Mouse (Mus musculus) liver, embryonic 16.5 days (tissue): Measurements from ENCODE around the gene Gm11146. TPM values are rescaled to one million over a fixed set of nuclear protein-coding genes. Genes with fewer than 3 reads are reported as not detected.
A peak's percentile ranks its signal among the peaks of the same experiment; 100 is the strongest.

ENCODE experiments used
- ATAC-seq: fragments of 200-750 bp; cut with Nextera tagmentation; 2 replicates; pipeline ENCODE4 v1.8.0; 2017; ENCODE audit warnings: low read depth, mild to moderate bottlenecking, moderate number of reproducible peaks, moderate library complexity
- H3K27ac ChIP-seq: fragments of 300-500 bp; sonication (generic); 2 replicates; pipeline ENCODE4 v1.5.1; 2014; ENCODE audit warnings: mild to moderate bottlenecking, low read length
- H3K27me3 ChIP-seq: fragments of 300-500 bp; sonication (generic); 2 replicates; pipeline ENCODE4 v1.6.1; 2014; ENCODE audit warnings: low read depth, low read length, mixed read lengths; ENCODE audit not compliant: control insufficient read depth, insufficient read depth
- H3K36me3 ChIP-seq: fragments of 300-500 bp; sonication (generic); 2 replicates; pipeline ENCODE4 v1.6.1; 2014; ENCODE audit warnings: mild to moderate bottlenecking; ENCODE audit not compliant: control insufficient read depth, insufficient read depth
- H3K4me1 ChIP-seq: fragments of 300-500 bp; sonication (generic); 2 replicates; pipeline ENCODE4 v1.6.1; 2014; ENCODE audit warnings: low read depth, low read length, mixed read lengths; ENCODE audit not compliant: control insufficient read depth
- H3K4me2 ChIP-seq: fragments of 300-500 bp; sonication (generic); 2 replicates; pipeline ENCODE4 v1.6.1; 2014; ENCODE audit warnings: low read depth, low read length, mixed read lengths
- H3K4me3 ChIP-seq: fragments of 300-500 bp; sonication (generic); 2 replicates; pipeline ENCODE4 v1.5.1; 2014; ENCODE audit warnings: low read depth, mild to moderate bottlenecking, low read length
- H3K9ac ChIP-seq: fragments of 300-500 bp; sonication (generic); 2 replicates; pipeline ENCODE4 v1.6.1; 2014; ENCODE audit warnings: low read depth, low read length
- H3K9me3 ChIP-seq: fragments of 300-500 bp; sonication (generic); replicated peaks from 2 replicates; pipeline ENCODE4 v1.6.1; 2016; ENCODE audit warnings: low read length; ENCODE audit not compliant: control insufficient read depth
- WGBS: fragments of 180-500 bp; shearing (Covaris S2); extraction: QIAGEN DNeasy Blood & Tissue Kit; methylation state at CpG from one replicate; pipeline ENCODE4 v1.1.7; 2014; ENCODE audit not compliant: insufficient replicate concordance; 5-methylcytosine and 5-hydroxymethylcytosine counted together
- polyA plus RNA-seq: library from polyadenylated mRNA; unstranded; fragments of >200 nt; fragmentation: Nextera tagmentation; extraction: Ambion mirVana; gene quantifications from 2 replicates; pipeline ENCODE4 v1.2.1, GENCODE M21; 2015

The Gm11146 gene
- polyA plus RNA-seq = not detected in 2 replicates

GRCm38 (mm10) chr16:77601994-77602393, at the start of gene Gm11146:
TSS of gene Gm11146 (minus strand) at chr16:77602094.
- H3K27ac ChIP-seq = no peak within 1 kb of the TSS
- H3K9me3 ChIP-seq = no peaks in the 10 kb centered on the region
- no peak within 1 kb of the TSS for H3K9ac ChIP-seq
- H3K4me2 ChIP-seq = no peak within 1 kb of the TSS
- 49% methylated on average over 1 of the region's 1 CpGs for WGBS
- no peak for ATAC-seq
- no peak within 1 kb of the TSS for H3K4me3 ChIP-seq
- H3K36me3 ChIP-seq = no peaks in the 10 kb centered on the region
- no peaks in the 10 kb centered on the region for H3K27me3 ChIP-seq
- no peaks in the 10 kb centered on the region for H3K4me1 ChIP-seq

GRCm38 (mm10) chr16:77650596-77650995, 48.7 kb upstream of the Gm11146 start:
- Histone ChIP-seq H3K9me3 (no peaks in the 10 kb centered on the region), H3K4me1 (no peaks in the 10 kb centered on the region), H3K27me3 (no peaks in the 10 kb centered on the region), H3K36me3 (no peaks in the 10 kb centered on the region), H3K27ac (no peak overlapping the region), H3K4me3 (no peak overlapping the region), H3K9ac (no peak overlapping the region), H3K4me2 (no peak overlapping the region)
- no peak for ATAC-seq
- WGBS = 51% methylated on average over 1 of the region's 1 CpGs

DNA sequence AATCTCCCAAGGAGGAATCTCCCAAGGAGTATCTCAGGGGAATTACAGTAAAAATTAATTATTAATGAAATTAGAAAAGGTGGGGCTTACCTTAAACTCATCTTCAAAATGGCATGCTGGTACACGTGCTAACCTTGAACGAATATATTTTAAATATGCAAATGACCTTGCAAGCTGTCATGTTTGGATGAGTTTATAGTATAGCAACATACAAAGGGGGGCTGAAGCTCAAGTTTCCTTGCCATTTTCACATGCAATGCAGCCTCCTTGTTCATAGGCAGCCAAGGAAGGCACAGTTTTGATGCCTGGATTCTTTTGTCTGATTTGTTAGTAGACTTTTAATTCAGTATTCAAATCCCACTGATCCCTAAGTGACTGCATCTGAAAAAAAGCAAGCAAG, 47.1 kb upstream of the Gm11146 start:
- Histone ChIP-seq H3K4me1 (no peaks in the 10 kb centered on the region), H3K36me3 (no peaks in the 10 kb centered on the region), H3K9me3 (no peaks in the 10 kb centered on the region), H3K9ac (no peak overlapping the region), H3K4me3 (no peak overlapping the region), H3K4me2 (no peak overlapping the region), H3K27ac (no peak overlapping the region), H3K27me3 (no peaks in the 10 kb centered on the region)
- no peak for ATAC-seq
- 64% methylated on average over 2 of the region's 2 CpGs for WGBS

GRCm38 (mm10) chr16:77648181-77648580, 46.3 kb upstream of the Gm11146 start:
- no peak for ATAC-seq
- Histone ChIP-seq H3K4me3 (no peak overlapping the region), H3K27me3 (no peaks in the 10 kb centered on the region), H3K9ac (no peak overlapping the region), H3K36me3 (no peaks in the 10 kb centered on the region), H3K4me1 (no peaks in the 10 kb centered on the region), H3K9me3 (no peaks in the 10 kb centered on the region), H3K4me2 (no peak overlapping the region), H3K27ac (no peak overlapping the region)
- 54% methylated on average over 2 of the region's 2 CpGs for WGBS

- Histone ChIP-seq H3K27ac (no peak overlapping the region), H3K36me3 (no peaks in the 10 kb centered on the region), H3K27me3 (no peaks in the 10 kb centered on the region), H3K4me1 (no peaks in the 10 kb centered on the region), H3K9me3 (no peaks in the 10 kb centered on the region), H3K9ac (no peak overlapping the region), H3K4me3 (no peak overlapping the region), H3K4me2 (no peak overlapping the region)
- no peak for ATAC-seq
- WGBS = 55% methylated on average over 7 of the region's 7 CpGs
Measured at GRCm38 (mm10) chr16:77646146-77646545, 44.3 kb upstream of the Gm11146 start.

DNA sequence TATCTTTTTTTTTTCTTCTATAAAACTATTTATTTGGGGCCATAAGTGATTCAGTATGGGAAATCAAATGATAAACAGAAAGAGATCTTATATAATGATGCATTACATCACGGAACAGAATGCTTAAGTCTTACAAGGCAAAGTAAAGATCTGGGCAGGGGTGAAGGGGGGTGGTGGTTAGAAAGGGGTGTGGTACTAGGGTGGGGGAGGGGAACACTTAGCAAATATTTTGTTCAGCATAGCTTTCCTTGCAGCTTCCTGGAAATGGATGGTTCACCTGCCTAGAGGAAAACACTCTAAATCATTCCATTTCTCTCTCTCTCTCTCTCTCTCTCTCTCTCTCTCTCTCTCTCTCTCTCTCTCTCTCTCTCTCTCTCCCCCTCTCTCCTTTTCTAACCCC, 43.1 kb upstream of the Gm11146 start:
- H3K27me3 ChIP-seq = no peaks in the 10 kb centered on the region
- H3K4me2 ChIP-seq = no peak overlapping the region
- H3K27ac ChIP-seq = no peak overlapping the region
- no peak overlapping the region for H3K9ac ChIP-seq
- H3K4me3 ChIP-seq = no peak overlapping the region
- no peaks in the 10 kb centered on the region for H3K36me3 ChIP-seq
- H3K4me1 ChIP-seq = no peaks in the 10 kb centered on the region
- WGBS = 42% methylated on average over 1 of the region's 1 CpGs
- no peak for ATAC-seq
- H3K9me3 ChIP-seq = no peaks in the 10 kb centered on the region

DNA sequence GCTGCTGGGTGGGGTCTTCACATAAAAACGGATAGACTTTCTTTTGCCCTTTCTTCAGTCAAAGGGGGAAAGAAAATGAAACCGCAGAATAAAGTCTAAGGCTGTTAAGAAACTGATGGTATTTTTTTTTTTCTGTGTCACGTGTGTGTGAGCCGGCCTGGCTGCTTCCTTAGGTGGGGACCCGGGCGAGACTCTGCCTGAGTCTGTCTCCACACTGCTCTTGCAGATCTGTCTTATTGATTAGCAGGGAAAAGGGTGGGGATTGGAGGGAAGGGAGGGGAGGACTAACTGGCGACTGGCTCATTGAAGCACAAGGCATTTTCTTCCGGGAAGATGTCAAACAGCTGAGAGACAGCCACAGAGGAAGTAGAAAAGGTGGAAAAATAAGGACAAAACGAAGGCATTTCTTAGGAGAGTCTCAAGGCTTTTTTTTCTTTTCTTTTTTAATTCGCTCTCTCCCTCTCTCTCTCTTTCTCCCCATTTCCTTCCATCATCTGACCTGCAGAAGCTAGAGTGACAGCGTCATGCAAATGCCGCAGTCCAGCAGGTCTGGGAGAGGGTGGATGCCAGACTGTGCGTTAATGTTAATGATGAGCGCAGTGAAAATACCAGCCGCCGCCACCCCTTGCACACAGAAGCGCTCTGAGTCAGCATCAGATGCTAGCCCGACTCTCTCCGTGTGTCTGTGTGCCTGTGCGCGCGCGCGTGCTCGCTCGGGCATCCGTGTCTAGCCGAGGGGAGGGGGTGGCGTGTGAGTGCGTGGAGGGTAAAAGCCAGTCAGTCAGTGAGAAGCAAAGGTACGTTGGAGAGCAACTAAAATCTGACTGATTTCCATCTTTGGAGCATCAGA, 42.2 kb upstream of the Gm11146 start:
- Histone ChIP-seq H3K27me3 (no peaks in the 10 kb centered on the region), H3K27ac (no peak overlapping the region), H3K9ac (no peak overlapping the region), H3K9me3 (no peaks in the 10 kb centered on the region), H3K4me2 (peak overlapping the region; percentile 43), H3K4me1 (no peaks in the 10 kb centered on the region), H3K4me3 (peak overlapping the region; percentile 43), H3K36me3 (no peaks in the 10 kb centered on the region)
- ATAC-seq = 0 out of 2 replicates have a peak, but pooled peaks have one; percentile 39
- 3% methylated on average over 31 of the region's 31 CpGs for WGBS

GRCm38 (mm10) chr16:77643036-77643870, 41.4 kb upstream of the Gm11146 start:
- Histone ChIP-seq H3K27me3 (no peaks in the 10 kb centered on the region), H3K4me1 (no peaks in the 10 kb centered on the region), H3K36me3 (no peaks in the 10 kb centered on the region), H3K4me3 (no peak overlapping the region), H3K9ac (no peak overlapping the region), H3K27ac (no peak overlapping the region), H3K9me3 (no peaks in the 10 kb centered on the region), H3K4me2 (0 out of 2 replicates have a peak overlapping the region, but pooled peaks have one; percentile 43)
- no peak for ATAC-seq
- 63% methylated on average over 14 of the region's 14 CpGs for WGBS

DNA sequence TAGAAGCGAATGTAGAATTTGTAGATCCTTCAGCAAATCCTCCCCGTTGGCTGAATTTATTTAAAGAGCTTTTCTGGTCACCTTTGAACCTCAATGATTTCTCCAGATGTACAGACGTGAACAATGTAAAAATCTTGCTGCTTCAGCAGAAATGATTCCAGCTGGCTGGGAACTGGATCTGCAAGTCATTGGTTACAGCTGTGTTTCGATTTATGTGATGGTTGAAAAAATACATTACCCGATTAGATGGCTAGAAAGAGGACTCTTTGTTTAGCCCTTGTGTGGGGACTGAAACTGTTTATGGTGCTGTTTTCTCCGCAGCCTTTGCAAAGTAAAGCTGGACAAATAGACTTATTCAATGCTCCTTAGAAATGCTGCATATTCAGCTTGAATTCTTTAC, 34.6 kb upstream of the Gm11146 start:
- H3K4me2 ChIP-seq = no peak overlapping the region
- no peak overlapping the region for H3K4me3 ChIP-seq
- H3K27ac ChIP-seq = no peak overlapping the region
- 54% methylated on average over 6 of the region's 6 CpGs for WGBS
- H3K9me3 ChIP-seq = no peaks in the 10 kb centered on the region
- H3K9ac ChIP-seq = no peak overlapping the region
- H3K36me3 ChIP-seq = no peaks in the 10 kb centered on the region
- no peaks in the 10 kb centered on the region for H3K27me3 ChIP-seq
- no peak for ATAC-seq
- H3K4me1 ChIP-seq = no peaks in the 10 kb centered on the region
